Mouse (Mus musculus) testis, adult 2 months (tissue): Measurements from ENCODE around the gene Ms4a5.

Experiments
- CTCF ChIP-seq: fragments of 200-500 bp; IDR thresholded peaks from 2 replicates; pipeline ENCODE4 v1.5.1; 2012; ENCODE audit warnings: low read depth, mild to moderate bottlenecking, inconsistent platforms, low read length, moderate library complexity; ENCODE audit not compliant: control insufficient read depth, insufficient read depth, insufficient replicate concordance
- POLR2A ChIP-seq: fragments of 200-500 bp; IDR thresholded peaks from 2 replicates; pipeline ENCODE4 v1.6.1; 2012; ENCODE audit warnings: low read depth, mild to moderate bottlenecking, inconsistent platforms, low read length, moderate library complexity; ENCODE audit not compliant: control insufficient read depth

DNA sequence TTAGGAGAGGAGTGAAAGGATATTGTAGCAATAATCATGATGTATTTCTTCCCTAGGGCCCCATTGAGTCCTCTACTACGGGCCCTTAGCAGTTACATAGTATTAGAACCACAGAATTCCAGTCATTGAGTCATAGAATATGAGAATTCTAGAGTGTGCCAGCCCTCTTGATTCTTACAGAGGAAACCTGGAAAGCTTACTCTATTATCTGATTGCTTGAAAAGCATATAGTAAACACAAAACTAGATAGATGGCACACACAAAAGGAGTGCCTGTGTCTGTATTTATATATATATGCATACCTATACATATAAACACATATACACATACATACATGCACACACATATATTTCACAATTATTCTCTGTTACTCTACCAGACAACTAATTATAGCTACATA is 30.7 kb upstream of the Ms4a5 start, which contains the start of gene Ms4a14:
- TF ChIP-seq POLR2A (no peak), CTCF (no peak)
